Mouse (Mus musculus) intestine, embryonic 15.5 days (tissue): ENCODE results near the gene Cops9. TPM values are rescaled to one million over a fixed set of nuclear protein-coding genes. Genes with fewer than 3 reads are reported as not detected.

Experiments used
- polyA plus RNA-seq: library from polyadenylated mRNA; unstranded; fragments of >200 nt; fragmentation: Nextera tagmentation; extraction: Ambion mirVana; gene quantifications from 2 replicates; pipeline ENCODE4 v1.2.1, GENCODE M21; 2015

The Cops9 gene
- polyA plus RNA-seq, 1 experiment from 2014 or later = 364 TPM

Other genes with a start within 250 kb of the Cops9 start
- 335 and 356 TPM in 2 replicates for gene Ndufa10, start 168.1 kb downstream of the Cops9 start, polyA plus RNA-seq
- not detected in 2 replicates for gene Olfr1416, start 156.9 kb downstream of the Cops9 start, polyA plus RNA-seq
- gene Olfr1415, start 145.9 kb downstream of the Cops9 start, polyA plus RNA-seq = not detected in 2 replicates
- gene Olfr1414, start 123.3 kb downstream of the Cops9 start, polyA plus RNA-seq = not detected in 2 replicates
- gene Olfr1413, start 70.7 kb downstream of the Cops9 start, polyA plus RNA-seq = not detected in 2 replicates
- gene Olfr1412, start 56.2 kb downstream of the Cops9 start, polyA plus RNA-seq = not detected in 2 replicates
- not detected in 2 replicates for gene Olfr1411, start 47.6 kb downstream of the Cops9 start, polyA plus RNA-seq
- gene Olfr1410, start 36.2 kb downstream of the Cops9 start, polyA plus RNA-seq = not detected in 2 replicates
- gene Olfr12, start 24.2 kb downstream of the Cops9 start, polyA plus RNA-seq = not detected in 2 replicates
- 0.15 and 0.18 TPM in 2 replicates for gene Otos, start 6.9 kb upstream of the Cops9 start, polyA plus RNA-seq
- 36.8 and 37.7 TPM in 2 replicates for gene Gpc1, start 189.7 kb upstream of the Cops9 start, polyA plus RNA-seq